Mouse (Mus musculus) hindbrain, embryonic 12.5 days (tissue): Measurements from ENCODE around the gene Pop4. TPM values are rescaled to one million over a fixed set of nuclear protein-coding genes. Genes with fewer than 3 reads are reported as not detected.

Source experiments
- ATAC-seq: fragments of 200-750 bp; cut with Nextera tagmentation; 2 replicates; pipeline ENCODE4 v1.8.0; 2017; ENCODE audit warnings: moderate TSS enrichment; ENCODE audit not compliant: low FRiP score
- H3K27ac ChIP-seq: fragments of 300-500 bp; sonication (generic); 2 replicates; pipeline ENCODE4 v1.5.1; 2016; ENCODE audit warnings: mild to moderate bottlenecking
- H3K27me3 ChIP-seq: fragments of 300-500 bp; sonication (generic); 2 replicates; pipeline ENCODE4 v1.6.1; 2016; ENCODE audit warnings: mild to moderate bottlenecking
- H3K36me3 ChIP-seq: fragments of 300-500 bp; sonication (generic); 2 replicates; pipeline ENCODE4 v1.6.1; 2016; ENCODE audit warnings: mild to moderate bottlenecking
- H3K4me1 ChIP-seq: fragments of 300-500 bp; sonication (generic); 2 replicates; pipeline ENCODE4 v1.6.1; 2016
- H3K4me2 ChIP-seq: fragments of 300-500 bp; sonication (generic); replicated peaks from 2 replicates; pipeline ENCODE4 v1.6.1; 2016; ENCODE audit warnings: mild to moderate bottlenecking
- H3K4me3 ChIP-seq: fragments of 300-500 bp; sonication (generic); 2 replicates; pipeline ENCODE4 v1.5.1; 2016; ENCODE audit warnings: mild to moderate bottlenecking
- H3K9ac ChIP-seq: fragments of 300-500 bp; sonication (generic); 2 replicates; pipeline ENCODE4 v1.6.1; 2016; ENCODE audit warnings: mild to moderate bottlenecking, moderate library complexity
- H3K9me3 ChIP-seq: fragments of 300-500 bp; sonication (generic); replicated peaks from 2 replicates; pipeline ENCODE4 v1.6.1; 2016; ENCODE audit warnings: mild to moderate bottlenecking
- WGBS: fragments of 180-500 bp; shearing (Covaris S2); methylation state at CpG from one replicate; pipeline ENCODE4 v1.1.7; 2016; 5-methylcytosine and 5-hydroxymethylcytosine counted together
- polyA plus RNA-seq: library from polyadenylated mRNA; unstranded; fragments of >200 nt; fragmentation: Nextera tagmentation; extraction: Ambion mirVana; gene quantifications from 2 replicates; pipeline ENCODE4 v1.2.1, GENCODE M21; 2016

The Pop4 gene
- polyA plus RNA-seq, 1 experiment from 2014 or later, result 79.8 TPM

GRCm38 (mm10) chr7:38217417-38218171, 53.6 kb downstream of the Pop4 start:
- 48% methylated on average over 5 of the region's 5 CpGs for WGBS
- H3K4me3 ChIP-seq, result no peak overlapping the region

GRCm38 (mm10) chr7:38215697-38216096, 55.5 kb downstream of the Pop4 start:
- H3K9me3 ChIP-seq, result no peaks in the 10 kb centered on the region
- WGBS, result 85% methylated on average over 6 of the region's 6 CpGs
- H3K4me3 ChIP-seq, result no peak overlapping the region
- H3K9ac ChIP-seq, result no peak overlapping the region
- no peaks in the 10 kb centered on the region; the same call in 1 of the 2 replicates for H3K4me1 ChIP-seq
- ATAC-seq, result no peak
- no peaks in the 10 kb centered on the region for H3K36me3 ChIP-seq
- H3K27ac ChIP-seq, result no peak overlapping the region
- no peaks in the 10 kb centered on the region for H3K27me3 ChIP-seq
- H3K4me2 ChIP-seq, result no peak overlapping the region

More at GRCm38 (mm10) chr7:38217417-38218171, 53.6 kb downstream of the Pop4 start:
- ATAC-seq, result no peak
- no peak overlapping the region for H3K4me2 ChIP-seq
- H3K9ac ChIP-seq, result no peak overlapping the region
- H3K9me3 ChIP-seq, result no peaks in the 10 kb centered on the region
- H3K27me3 ChIP-seq, result no peaks in the 10 kb centered on the region
- no peaks in the 10 kb centered on the region; the same call in 1 of the 2 replicates for H3K4me1 ChIP-seq
- no peaks in the 10 kb centered on the region for H3K36me3 ChIP-seq
- H3K27ac ChIP-seq, result no peak overlapping the region

DNA sequence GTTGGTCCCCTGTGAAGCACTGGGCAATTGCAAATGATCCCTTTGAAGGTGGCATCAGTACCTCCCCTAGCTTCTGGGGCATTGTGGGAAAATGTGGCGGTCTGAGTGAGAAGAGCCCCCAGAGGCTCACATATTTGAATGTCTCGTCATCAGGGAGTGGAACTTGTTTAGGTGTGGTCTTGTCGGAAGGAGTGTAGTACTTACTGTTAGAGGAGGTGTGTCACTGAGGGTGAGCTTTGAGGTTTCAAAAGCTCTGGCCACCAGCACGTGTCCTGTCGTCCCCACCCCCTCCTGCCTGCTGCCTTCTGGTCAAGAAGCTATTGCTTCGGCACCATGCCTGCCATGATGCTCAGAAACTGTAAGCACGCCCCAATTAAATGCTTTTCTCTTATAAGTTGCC, 55.9 kb downstream of the Pop4 start:
- ATAC-seq, result no peak

GRCm38 (mm10) chr7:38214473-38215214, 56.6 kb downstream of the Pop4 start:
- no peak for ATAC-seq
- no peaks in the 10 kb centered on the region for H3K27me3 ChIP-seq
- no peaks in the 10 kb centered on the region; the same call in 1 of the 2 replicates for H3K4me1 ChIP-seq
- 84% methylated on average over 5 of the region's 5 CpGs for WGBS
- H3K4me3 ChIP-seq, result no peak overlapping the region
- no peak overlapping the region for H3K4me2 ChIP-seq
- H3K36me3 ChIP-seq, result no peaks in the 10 kb centered on the region
- no peak overlapping the region for H3K9ac ChIP-seq
- H3K27ac ChIP-seq, result no peak overlapping the region
- no peaks in the 10 kb centered on the region for H3K9me3 ChIP-seq

More for the DNA sequence above, 55.9 kb downstream of the Pop4 start:
- Histone ChIP-seq H3K4me2 (no peak overlapping the region), H3K36me3 (no peaks in the 10 kb centered on the region), H3K9me3 (no peaks in the 10 kb centered on the region), H3K27ac (no peak overlapping the region), H3K9ac (no peak overlapping the region), H3K27me3 (no peaks in the 10 kb centered on the region), H3K4me1 (no peaks in the 10 kb centered on the region; the same call in 1 of the 2 replicates), H3K4me3 (no peak overlapping the region)
- 80% methylated on average over 7 of the region's 7 CpGs for WGBS

DNA sequence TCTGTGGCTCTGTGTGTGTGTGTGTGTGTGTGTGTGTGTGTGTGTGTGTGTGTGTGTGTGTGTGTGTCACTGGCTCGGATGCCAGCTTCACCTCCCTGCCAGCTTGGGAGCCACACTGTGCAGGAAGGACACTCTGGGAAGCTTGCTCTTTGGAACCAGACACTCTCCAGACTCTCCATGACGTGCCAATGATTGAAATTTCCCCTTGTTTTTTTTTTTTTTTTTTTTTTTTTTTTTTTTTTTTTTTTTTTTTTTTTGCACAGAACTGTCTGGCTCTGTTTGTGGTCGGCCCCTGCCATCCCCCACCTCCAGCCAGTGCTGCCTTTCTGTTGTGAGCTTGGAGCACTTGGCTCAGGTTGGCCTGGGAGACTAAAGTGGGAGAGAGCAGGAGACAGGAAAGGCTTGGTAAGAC, 58.6 kb downstream of the Pop4 start:
- no peaks in the 10 kb centered on the region for H3K9me3 ChIP-seq
- WGBS, result 68% methylated on average over 3 of the region's 3 CpGs
- no peak overlapping the region for H3K4me3 ChIP-seq
- H3K9ac ChIP-seq, result no peak overlapping the region
- no peak for ATAC-seq
- H3K4me1 ChIP-seq, result no peaks in the 10 kb centered on the region; the same call in 1 of the 2 replicates
- no peaks in the 10 kb centered on the region for H3K36me3 ChIP-seq
- H3K27ac ChIP-seq, result no peak overlapping the region
- H3K27me3 ChIP-seq, result no peaks in the 10 kb centered on the region
- H3K4me2 ChIP-seq, result no peak overlapping the region

Other genes starting within 250 kb of the Pop4 start
- gene Uri1, start 247.9 kb downstream of the Pop4 start, polyA plus RNA-seq, result 43.6 and 46.8 TPM in 2 replicates
- 36.1 and 36.7 TPM in 2 replicates for gene Ccne1, start 163.9 kb downstream of the Pop4 start, polyA plus RNA-seq
- gene 1600014C10Rik, start 88.2 kb downstream of the Pop4 start, polyA plus RNA-seq, result 21.4 and 22.3 TPM in 2 replicates
- gene Plekhf1, start 43.4 kb downstream of the Pop4 start, polyA plus RNA-seq, result 1.8 and 2.1 TPM in 2 replicates